Mouse (Mus musculus) hindbrain, postnatal 0 days (tissue): ENCODE results near the gene Clpb. TPM values are rescaled to one million over a fixed set of nuclear protein-coding genes. Genes with fewer than 3 reads are reported as not detected.

Experiments
- ATAC-seq: fragments of 200-750 bp; cut with Nextera tagmentation; 2 replicates; pipeline ENCODE4 v1.8.0; 2017; ENCODE audit warnings: mild to moderate bottlenecking, moderate TSS enrichment, moderate library complexity
- DNase-seq: peaks from one replicate; pipeline ENCODE4 v3.0.0-alpha.2; 2015; ENCODE audit warnings: low spot score
- H3K27ac ChIP-seq: fragments of 300-500 bp; sonication (generic); 2 replicates; pipeline ENCODE4 v1.5.1; 2014; ENCODE audit warnings: mild to moderate bottlenecking
- H3K27me3 ChIP-seq: fragments of 300-500 bp; sonication (generic); 2 replicates; pipeline ENCODE4 v1.6.1; 2014; ENCODE audit warnings: low read length, mixed read lengths; ENCODE audit not compliant: insufficient read depth
- H3K36me3 ChIP-seq: fragments of 300-500 bp; sonication (generic); 2 replicates; pipeline ENCODE4 v1.6.1; 2014; ENCODE audit warnings: low read length, mixed read lengths; ENCODE audit not compliant: insufficient read depth
- H3K4me1 ChIP-seq: fragments of 300-500 bp; sonication (generic); 2 replicates; pipeline ENCODE4 v1.6.1; 2014; ENCODE audit warnings: antibody characterized with exemption, low read length, mixed read lengths; ENCODE audit not compliant: insufficient read depth
- H3K4me2 ChIP-seq: fragments of 300-500 bp; sonication (generic); 2 replicates; pipeline ENCODE4 v1.6.1; 2014; ENCODE audit warnings: low read depth, mild to moderate bottlenecking, low read length, moderate library complexity, mixed read lengths
- H3K4me3 ChIP-seq: fragments of 300-500 bp; sonication (generic); 2 replicates; pipeline ENCODE4 v1.5.1; 2014; ENCODE audit warnings: low read length
- H3K9ac ChIP-seq: fragments of 300-500 bp; sonication (generic); replicated peaks from 2 replicates; pipeline ENCODE4 v1.6.1; 2014; ENCODE audit warnings: mild to moderate bottlenecking, low read length, moderate library complexity, mixed read lengths
- H3K9me3 ChIP-seq: fragments of 300-500 bp; sonication (generic); 2 replicates; pipeline ENCODE4 v1.6.1; 2016; ENCODE audit warnings: low read length, mixed read lengths
- CTCF ChIP-seq: IDR thresholded peaks from 2 replicates; pipeline ENCODE4 v1.5.1; 2016; ENCODE audit warnings: antibody characterized with exemption, control low read depth, low read depth
- WGBS: fragments of 180-500 bp; shearing (Covaris S2); extraction: QIAGEN DNeasy Blood & Tissue Kit; methylation state at CpG from one replicate; pipeline ENCODE4 v1.1.7; 2014; 5-methylcytosine and 5-hydroxymethylcytosine counted together
- polyA plus RNA-seq: library from polyadenylated mRNA; unstranded; fragments of >200 nt; fragmentation: Nextera tagmentation; extraction: Ambion mirVana; gene quantifications from 2 replicates; pipeline ENCODE4 v1.2.1, GENCODE M21; 2015
- total RNA-seq: library from RNA; depleted of rRNA; stranded (reverse); fragments of >200 nt; gene quantifications from 2 replicates; pipeline ENCODE4 v1.2.3, GENCODE M21; 2014

Clpb gene
- total and polyA plus RNA-seq, 2 experiments from 2014 or later, result 36.6 to 67.4 TPM

- no peaks in the 10 kb centered on the region for H3K27me3 ChIP-seq
- WGBS, result 76% methylated on average over 3 of the region's 3 CpGs
These were observed 74.3 kb downstream of the Clpb start for GRCm38 (mm10) chr7:101737735-101738134.

GRCm38 (mm10) chr7:101739602-101740001, 76.2 kb downstream of the Clpb start:
- 11% methylated on average over 1 of the region's 1 CpGs for whole genome bisulfite sequencing
- H3K4me3 ChIP-seq, result no peak overlapping the region
- H3K36me3 ChIP-seq, result no peaks in the 10 kb centered on the region
- H3K9me3 ChIP-seq, result no peaks in the 10 kb centered on the region
- no peak for ATAC-seq
- no peak overlapping the region for H3K4me2 ChIP-seq
- no peak overlapping the region for H3K9ac ChIP-seq
- no peak for DNase-seq
- no peak for TF ChIP-seq CTCF
- no peaks in the 10 kb centered on the region for H3K27me3 ChIP-seq
- H3K4me1 ChIP-seq, result no peaks in the 10 kb centered on the region
- no peak overlapping the region for H3K27ac ChIP-seq

More at GRCm38 (mm10) chr7:101737735-101738134, 74.3 kb downstream of the Clpb start:
- Histone ChIP-seq H3K9me3 (no peaks in the 10 kb centered on the region), H3K4me3 (no peak overlapping the region), H3K36me3 (no peaks in the 10 kb centered on the region), H3K4me1 (no peaks in the 10 kb centered on the region), H3K27ac (no peak overlapping the region), H3K4me2 (no peak overlapping the region), H3K9ac (no peak overlapping the region)
- no peak for ATAC-seq
- no peak for TF ChIP-seq CTCF
- DNase-seq, result no peak

- Histone ChIP-seq H3K4me3 (no peak overlapping the region), H3K9ac (no peak overlapping the region), H3K9me3 (no peaks in the 10 kb centered on the region), H3K27ac (no peak overlapping the region), H3K27me3 (no peaks in the 10 kb centered on the region), H3K4me2 (no peak overlapping the region), H3K4me1 (no peaks in the 10 kb centered on the region), H3K36me3 (no peaks in the 10 kb centered on the region)
- DNase-seq (no peak), ATAC-seq (no peak)
- 85% methylated on average over 4 of the region's 4 CpGs for WGBS
- TF ChIP-seq CTCF, result no peak
These were observed 80.1 kb downstream of the Clpb start for GRCm38 (mm10) chr7:101743487-101743886.

GRCm38 (mm10) chr7:101746559-101747334, 83.3 kb downstream of the Clpb start:
- Histone ChIP-seq H3K4me1 (no peaks in the 10 kb centered on the region), H3K27me3 (no peaks in the 10 kb centered on the region), H3K36me3 (no peaks in the 10 kb centered on the region; the same call in none of the 2 replicates), H3K9me3 (no peaks in the 10 kb centered on the region), H3K4me3 (no peak overlapping the region), H3K9ac (no peak overlapping the region), H3K4me2 (no peak overlapping the region), H3K27ac (no peak overlapping the region)
- 70% methylated on average over 12 of the region's 12 CpGs for WGBS
- no peak for TF ChIP-seq CTCF
- DNase-seq (no peak), ATAC-seq (peak; percentile 32; the same call in 1 of the 2 replicates)

- no peak for DNase-seq
- H3K4me3 ChIP-seq, result no peak overlapping the region
- H3K36me3 ChIP-seq, result peaks cover 13% of the 10 kb centered on the region
- H3K27ac ChIP-seq, result no peak overlapping the region
- no peak overlapping the region for H3K4me2 ChIP-seq
- no peak for TF ChIP-seq CTCF
- no peaks in the 10 kb centered on the region for H3K27me3 ChIP-seq
- WGBS, result 73% methylated on average over 2 of the region's 2 CpGs
- H3K9ac ChIP-seq, result no peak overlapping the region
- ATAC-seq, result no peak
- H3K9me3 ChIP-seq, result no peaks in the 10 kb centered on the region
- no peaks in the 10 kb centered on the region for H3K4me1 ChIP-seq
These were observed 86.8 kb downstream of the Clpb start for GRCm38 (mm10) chr7:101750268-101750667.

GRCm38 (mm10) chr7:101752346-101752745, 88.9 kb downstream of the Clpb start:
- no peak overlapping the region for H3K27ac ChIP-seq
- 94% methylated on average over 3 of the region's 3 CpGs for WGBS
- DNase-seq (no peak), ATAC-seq (no peak)
- H3K36me3 ChIP-seq, result peaks cover 13% of the 10 kb centered on the region
- H3K4me3 ChIP-seq, result no peak overlapping the region
- no peaks in the 10 kb centered on the region for H3K4me1 ChIP-seq
- H3K4me2 ChIP-seq, result no peak overlapping the region
- H3K27me3 ChIP-seq, result no peaks in the 10 kb centered on the region
- no peak overlapping the region for H3K9ac ChIP-seq
- no peaks in the 10 kb centered on the region for H3K9me3 ChIP-seq
- TF ChIP-seq CTCF, result no peak

GRCm38 (mm10) chr7:101753492-101753891, 90.1 kb downstream of the Clpb start:
- WGBS, result 95% methylated on average over 5 of the region's 5 CpGs
- Histone ChIP-seq H3K27ac (no peak overlapping the region), H3K36me3 (peaks cover 13% of the 10 kb centered on the region), H3K4me3 (no peak overlapping the region), H3K9ac (no peak overlapping the region), H3K27me3 (no peaks in the 10 kb centered on the region), H3K4me2 (no peak overlapping the region), H3K4me1 (no peaks in the 10 kb centered on the region), H3K9me3 (no peaks in the 10 kb centered on the region)
- TF ChIP-seq CTCF, result no peak
- DNase-seq (no peak), ATAC-seq (no peak)
